Mouse (Mus musculus): ENCODE measurements around the gene Prok2. TPM values are rescaled to one million over a fixed set of nuclear protein-coding genes. Genes with fewer than 3 reads are reported as not detected.

Prok2 gene
- 0.26 TPM in 1 of 2 replicates, not detected in the other for polyA plus RNA-seq (2015; fragmentation: Nextera tagmentation; extraction: Ambion mirVana)

GRCm38 (mm10) chr6:99725971-99726561, at the start of gene Prok2:
Prok2 (minus strand) TSS chr6:99726392.

DNA sequence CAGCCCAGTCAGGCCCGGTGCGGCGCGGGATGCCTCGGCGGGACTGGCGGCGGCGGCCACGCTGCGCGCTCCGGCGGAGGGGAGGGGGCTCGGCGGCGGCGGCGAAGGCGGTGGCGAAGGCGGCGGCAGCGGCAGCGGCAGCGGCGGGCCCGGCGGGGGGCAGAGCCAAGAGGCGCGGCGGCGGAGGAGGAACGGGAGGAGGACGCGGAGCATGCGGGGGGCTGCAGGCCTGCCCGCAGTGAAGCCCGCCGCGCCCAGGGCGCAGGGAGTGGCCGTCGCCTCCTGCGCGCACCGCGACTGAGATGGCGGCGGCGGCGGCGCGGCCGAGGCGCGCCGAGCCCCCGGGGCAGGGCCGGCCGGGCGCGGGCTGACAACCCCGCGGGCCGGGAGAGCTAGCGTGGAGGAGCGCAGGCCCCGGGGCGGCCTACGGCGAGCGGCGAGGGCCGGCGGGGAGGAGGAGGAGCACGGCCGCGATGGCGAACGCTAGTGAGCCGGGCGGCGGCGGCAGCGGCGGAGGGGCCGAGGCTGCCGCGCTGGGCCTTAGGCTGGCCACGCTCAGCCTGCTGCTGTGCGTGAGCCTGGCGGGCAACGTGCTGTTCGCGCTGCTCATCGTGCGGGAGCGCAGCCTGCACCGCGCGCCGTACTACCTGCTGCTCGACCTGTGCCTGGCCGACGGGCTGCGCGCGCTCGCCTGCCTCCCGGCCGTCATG, 33.8 kb downstream of the Prok2 start, which contains the start of gene Gpr27:
Gene Gpr27, plus strand, starts transcription at position 474 of the 710 bp plus-strand sequence.

GRCm38 (mm10) chr6:99666318-99667171, 59.6 kb downstream of the Prok2 start, which contains the start of the genes Eif4e3 and Gm20696:
Eif4e3 (minus strand) TSS chr6:99666771.
Gm20696 (minus strand) TSS chr6:99666797.

Other genes starting within 250 kb of the Prok2 start
- 28.6 and 29.9 TPM in 2 replicates for gene Foxp1, start 203.7 kb downstream of the Prok2 start, polyA plus RNA-seq (2015; fragmentation: Nextera tagmentation; extraction: Ambion mirVana)
- gene Eif4e3, start 59.6 kb downstream of the Prok2 start, polyA plus RNA-seq (2015; fragmentation: Nextera tagmentation; extraction: Ambion mirVana) = 9.5 and 9.7 TPM in 2 replicates
- 1.6 and 2.2 TPM in 2 replicates for gene Gm20696, start 59.6 kb downstream of the Prok2 start, polyA plus RNA-seq (2015; fragmentation: Nextera tagmentation; extraction: Ambion mirVana)
- 1.4 TPM in 2 replicates for gene Gpr27, start 33.7 kb downstream of the Prok2 start, polyA plus RNA-seq (2015; fragmentation: Nextera tagmentation; extraction: Ambion mirVana)

Data from skeletal muscle tissue, postnatal 0 days (tissue).